Mouse (Mus musculus) adrenal gland, postnatal 25 days (tissue): Measurements from ENCODE around the gene Glp2r. TPM values are rescaled to one million over a fixed set of nuclear protein-coding genes. Genes with fewer than 3 reads are reported as not detected.

Source experiments
- DNase-seq: peaks from one replicate; pipeline ENCODE4 v3.0.0; 2021; ENCODE audit warnings: mixed read lengths
- total RNA-seq: library from RNA; stranded (reverse); gene quantifications from 2 replicates; pipeline ENCODE4 v1.2.3, GENCODE M21; 2021

Gene Glp2r
- total RNA-seq, 1 experiment from 2014 or later = not detected

- no peak for DNase-seq
These were observed 113.1 kb downstream of the Glp2r start for GRCm38 (mm10) chr11:67657685-67658382.

DNA sequence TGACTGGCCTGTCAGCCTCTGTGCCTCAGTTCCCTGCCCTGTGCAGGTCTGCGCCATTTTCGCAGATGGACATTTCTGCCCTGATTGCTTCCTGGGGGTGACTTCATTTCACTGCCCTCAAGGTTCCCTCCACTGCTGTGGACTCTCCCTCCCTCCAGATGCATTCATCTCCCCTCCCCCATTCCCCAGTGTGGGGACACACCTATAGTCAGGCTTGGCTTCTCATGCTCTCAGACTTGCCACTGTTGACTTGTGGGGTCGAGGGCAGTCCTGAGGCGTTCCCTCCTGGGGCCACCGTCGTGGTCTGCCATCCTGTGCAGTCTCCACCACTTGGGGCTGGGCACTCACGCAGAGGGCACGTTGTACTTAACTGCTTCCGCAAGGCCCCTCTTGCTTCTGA is 114.1 kb downstream of the Glp2r start:
- DNase-seq = no peak

DNA sequence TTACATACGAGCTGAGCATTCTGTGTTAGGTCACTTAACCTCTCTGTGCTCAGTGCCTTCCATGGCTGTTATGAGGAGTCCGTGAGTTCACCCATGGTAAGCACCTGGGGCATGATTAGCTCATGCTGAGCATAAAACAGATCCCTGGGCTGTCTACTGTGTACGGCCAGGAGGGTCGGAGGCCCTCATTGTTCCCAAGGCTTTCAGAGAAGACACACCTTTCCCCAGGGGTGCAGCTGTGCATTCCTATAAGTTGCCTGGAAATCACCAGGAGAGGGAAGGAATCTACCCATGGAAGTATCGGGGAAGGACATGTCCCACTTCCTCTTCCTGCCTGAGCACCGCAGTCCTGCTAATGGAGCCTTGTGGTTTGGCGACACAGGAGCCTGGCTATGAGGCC is 114.6 kb downstream of the Glp2r start:
- DNase-seq = no peak

DNA sequence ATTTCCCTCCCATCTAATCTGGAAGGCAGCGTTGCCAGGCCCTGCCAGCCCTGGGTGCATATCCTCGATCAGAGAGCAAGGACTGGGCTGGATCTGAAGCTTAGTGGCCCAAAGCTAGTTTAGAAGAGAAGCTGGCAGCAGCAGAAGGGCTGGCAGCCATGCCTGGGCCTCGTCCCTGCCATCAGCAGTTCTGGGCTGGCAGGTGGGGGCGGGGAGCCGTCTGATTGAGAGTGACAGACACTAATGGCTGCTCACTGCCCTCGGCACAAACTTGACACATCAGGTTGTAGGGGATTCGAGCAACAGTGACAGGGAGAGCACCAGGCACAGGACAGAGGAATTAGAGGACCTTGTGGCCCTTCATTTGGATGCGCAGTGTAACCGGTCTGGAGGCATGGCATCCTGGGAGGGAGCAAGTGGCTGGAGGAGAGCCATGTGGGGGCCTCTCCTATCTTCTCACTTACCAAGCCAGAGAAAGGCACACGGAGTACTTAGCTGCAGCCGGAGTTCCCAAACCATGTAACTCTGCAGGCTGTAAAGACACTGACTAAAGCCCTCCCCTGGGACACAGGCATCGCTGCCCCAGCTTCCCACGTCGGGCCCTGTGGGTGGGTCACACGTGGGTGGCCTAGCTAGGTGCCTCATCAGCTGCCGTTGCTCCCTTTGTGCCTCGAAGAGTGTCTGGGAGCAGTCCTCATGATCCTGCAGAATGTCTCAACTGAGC is 115.6 kb downstream of the Glp2r start:
- no peak for DNase-seq

- DNase-seq = no peak
These were observed 116.4 kb downstream of the Glp2r start for GRCm38 (mm10) chr11:67654514-67654913.

GRCm38 (mm10) chr11:67653521-67654090 is 117.3 kb downstream of the Glp2r start:
- no peak for DNase-seq

DNA sequence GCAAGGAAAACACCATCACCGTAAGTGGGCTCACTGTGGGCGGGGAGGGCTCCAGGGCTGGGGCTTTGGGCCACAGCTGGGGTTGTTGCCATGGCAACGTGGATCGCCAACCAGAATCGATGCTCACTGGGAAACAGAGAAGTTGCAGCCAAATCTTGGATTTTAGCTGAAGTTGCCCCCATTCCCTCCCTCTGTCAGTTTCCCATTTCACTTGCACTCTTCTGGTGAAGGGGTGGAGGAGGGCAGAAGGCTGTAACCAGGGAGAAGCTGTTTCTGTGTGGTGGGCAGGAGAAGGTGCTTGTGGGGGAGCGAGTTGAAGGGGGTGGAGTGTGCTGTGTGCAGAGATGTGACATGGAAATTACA is 118.1 kb downstream of the Glp2r start:
- DNase-seq = no peak

DNA sequence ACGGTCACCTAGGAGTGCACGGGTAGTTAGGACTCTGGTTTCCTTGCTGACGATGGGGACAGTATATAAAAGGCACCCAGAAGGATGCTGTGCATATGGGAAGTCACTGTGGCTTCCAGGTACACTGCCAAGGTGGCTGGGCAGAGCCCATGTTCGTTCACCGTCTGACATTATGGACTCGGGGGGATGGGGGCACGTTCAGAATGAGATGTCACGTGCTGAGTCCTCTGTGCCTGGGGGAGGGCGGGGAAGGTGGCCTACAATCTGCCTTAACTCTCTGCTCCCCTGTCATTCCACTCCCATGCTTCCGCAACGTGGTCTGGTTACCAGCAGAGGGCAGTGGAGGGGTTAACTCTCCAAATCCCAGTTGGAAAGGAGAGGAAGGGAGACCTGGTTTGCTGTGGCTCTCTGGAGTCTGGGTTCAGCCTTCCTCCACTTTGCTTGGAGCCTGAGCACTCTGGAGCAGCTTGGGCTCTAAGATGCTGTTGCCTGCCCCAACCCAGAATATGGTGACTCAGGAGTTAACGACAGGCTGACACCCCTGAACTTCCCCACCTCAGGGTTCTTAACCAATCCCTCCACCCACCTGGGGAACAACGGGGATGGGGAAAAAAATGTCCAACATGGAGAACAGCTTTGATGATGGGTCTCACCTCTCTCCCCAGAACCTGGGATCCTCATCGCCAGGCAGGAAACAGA is 118.6 kb downstream of the Glp2r start:
- DNase-seq = peak; percentile 26

DNA sequence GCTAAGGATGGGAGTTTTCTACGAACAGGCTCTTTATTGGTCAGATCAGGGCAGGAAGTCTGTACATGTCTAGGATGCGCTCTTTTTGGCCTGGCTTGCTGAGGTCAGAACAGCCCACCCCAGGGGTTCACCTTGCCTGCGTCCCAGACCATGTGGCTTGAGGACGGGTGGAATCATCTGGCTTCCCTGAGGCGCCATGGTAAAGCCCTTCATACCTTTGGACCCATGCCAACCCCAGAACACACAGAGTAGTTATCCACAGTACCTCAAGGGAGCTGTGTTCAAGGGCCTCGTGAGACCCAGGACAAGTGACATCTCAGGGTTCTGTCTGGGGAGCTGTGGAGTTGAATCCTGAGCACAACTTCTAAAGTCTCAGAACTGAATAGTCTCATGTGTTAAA is 119.2 kb downstream of the Glp2r start:
- no peak for DNase-seq

DNA sequence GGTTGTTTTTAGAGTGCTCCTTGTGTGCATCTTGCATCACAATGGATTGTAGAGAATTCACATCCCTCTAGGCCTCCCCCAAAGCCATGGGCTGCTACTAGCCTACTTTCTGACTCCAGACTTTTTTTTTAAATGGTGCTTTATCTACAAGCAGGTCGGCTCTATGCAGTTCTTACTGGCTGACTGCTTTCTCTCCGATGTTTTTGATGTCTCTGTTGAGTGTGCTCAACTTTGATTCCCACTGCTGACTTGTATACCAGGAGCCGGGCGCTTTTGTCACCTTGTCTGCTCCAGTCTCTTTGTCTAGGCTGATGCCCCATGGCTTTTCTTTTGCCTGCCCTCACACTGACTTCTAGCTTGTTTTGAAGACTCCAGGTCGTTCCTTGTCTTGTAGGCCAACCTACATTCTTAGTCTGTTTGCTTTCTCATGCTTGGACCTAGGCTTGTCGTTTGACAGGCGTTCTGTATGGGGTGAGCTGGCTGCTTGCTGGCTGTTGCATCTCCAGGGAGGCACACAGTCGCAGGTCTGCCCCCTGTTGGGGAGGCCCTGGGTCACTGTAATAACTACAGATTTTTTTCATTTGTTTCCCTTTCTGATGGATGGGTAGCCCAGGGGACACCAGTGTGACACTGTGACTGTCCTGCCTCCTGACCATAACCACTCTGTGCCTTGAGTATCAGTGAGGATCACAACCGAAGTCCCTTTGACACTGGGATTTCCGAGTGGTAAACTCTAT is 120.8 kb downstream of the Glp2r start:
- DNase-seq = no peak

GRCm38 (mm10) chr11:67648651-67649407 is 122.1 kb downstream of the Glp2r start:
- no peak for DNase-seq

DNA sequence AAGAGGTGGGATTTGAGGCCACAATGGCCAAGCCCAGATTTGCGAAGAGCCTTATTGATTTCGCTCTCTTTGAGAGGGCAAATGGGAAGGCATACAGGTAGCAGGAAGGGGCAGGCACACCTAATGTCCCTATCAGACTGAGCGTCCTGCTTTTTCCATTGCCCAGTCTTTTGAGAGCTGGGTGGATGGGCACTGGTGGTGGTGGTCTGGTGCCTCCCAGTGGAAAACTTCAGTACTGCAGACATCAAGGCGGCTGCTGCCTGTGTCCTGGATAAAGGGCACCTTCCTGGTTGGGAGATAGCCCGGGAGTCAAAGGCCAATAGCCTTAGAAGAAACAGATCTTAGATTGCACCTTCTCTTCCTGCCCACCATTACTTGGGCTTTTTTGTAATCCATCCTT is 123.2 kb downstream of the Glp2r start:
- DNase-seq = peak; percentile 77

GRCm38 (mm10) chr11:67644632-67645149 is 126.3 kb downstream of the Glp2r start:
- no peak for DNase-seq

GRCm38 (mm10) chr11:67643465-67643864 is 127.5 kb downstream of the Glp2r start:
- no peak for DNase-seq

DNA sequence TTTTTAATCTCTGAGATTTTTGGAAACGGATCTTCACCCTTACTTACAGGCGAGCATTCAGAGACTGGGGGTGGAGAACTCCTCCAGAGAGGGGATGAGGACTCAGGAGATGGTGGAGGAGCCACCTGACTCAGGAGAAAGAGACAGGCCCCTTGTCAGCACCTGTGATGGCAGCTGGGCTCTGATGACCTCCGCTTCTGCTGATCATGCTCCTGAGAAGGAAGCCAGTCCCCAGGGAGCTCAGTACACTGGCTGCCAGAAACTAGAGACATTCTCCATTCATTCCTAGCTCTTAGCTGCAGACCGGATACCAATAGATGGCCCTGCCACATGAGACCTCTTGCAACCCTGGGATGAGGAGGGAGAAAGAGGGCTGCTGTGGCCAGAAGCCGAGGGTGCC is 128.1 kb downstream of the Glp2r start:
- DNase-seq = no peak

GRCm38 (mm10) chr11:67642421-67642820 is 128.5 kb downstream of the Glp2r start:
- peak; percentile 31 for DNase-seq

DNA sequence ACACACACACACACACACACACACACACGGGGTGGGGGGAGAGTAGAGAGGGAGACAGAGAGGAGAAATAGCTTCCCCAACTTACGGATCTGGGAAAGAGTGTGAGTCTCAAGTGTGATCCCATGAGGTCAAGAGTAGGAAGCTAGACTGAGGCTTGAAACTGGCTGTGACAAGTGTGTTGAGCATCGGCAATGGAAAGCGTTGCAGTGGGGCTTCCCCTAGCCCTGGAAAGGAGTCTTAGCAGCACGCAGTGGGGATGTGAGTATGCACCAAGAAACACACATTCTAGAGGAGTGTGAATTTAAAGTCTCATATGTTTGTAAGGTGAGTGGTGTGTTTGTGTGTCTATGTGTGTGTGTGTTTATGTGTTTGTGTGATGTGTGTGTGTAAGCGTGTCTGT is 130.7 kb downstream of the Glp2r start:
- no peak for DNase-seq

DNA sequence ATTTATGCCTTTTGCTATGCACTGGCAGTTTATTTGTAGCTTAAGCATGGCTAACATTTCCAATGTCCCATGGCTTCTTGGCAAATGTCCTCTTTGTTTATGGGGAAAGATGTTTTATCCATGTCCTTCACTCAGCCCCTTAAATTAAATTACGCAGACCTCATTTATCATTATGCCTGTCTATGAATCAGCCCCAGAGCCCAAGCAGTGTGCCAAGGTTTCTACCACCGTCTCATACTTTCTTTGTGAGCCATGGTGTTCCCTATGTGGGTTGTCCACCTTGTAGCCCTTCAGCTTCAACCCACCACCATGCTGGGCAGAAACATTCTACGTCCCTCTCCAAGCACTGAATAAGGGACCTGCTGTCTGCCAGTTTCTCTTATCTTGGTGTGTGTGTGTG is 132.6 kb downstream of the Glp2r start:
- peak; percentile 21 for DNase-seq

GRCm38 (mm10) chr11:67636905-67637586 is 133.9 kb downstream of the Glp2r start:
- no peak for DNase-seq

GRCm38 (mm10) chr11:67636201-67636600 is 134.8 kb downstream of the Glp2r start:
- DNase-seq = no peak
